Mouse (Mus musculus): Measurements from ENCODE around the gene Hecw2. TPM values are rescaled to one million over a fixed set of nuclear protein-coding genes. Genes with fewer than 3 reads are reported as not detected.
A peak's percentile ranks its signal among the peaks of the same experiment; 100 is the strongest.

The Hecw2 gene
- total RNA-seq, 4 experiments from 2014 or later: 10.3 to 12.5 (median 11.9) TPM

GRCm38 (mm10) chr1:54118342-54118973 lies 76.5 kb downstream of the Hecw2 start:
- DNase-seq (ENCODE audit: low spot score): no peak

DNA sequence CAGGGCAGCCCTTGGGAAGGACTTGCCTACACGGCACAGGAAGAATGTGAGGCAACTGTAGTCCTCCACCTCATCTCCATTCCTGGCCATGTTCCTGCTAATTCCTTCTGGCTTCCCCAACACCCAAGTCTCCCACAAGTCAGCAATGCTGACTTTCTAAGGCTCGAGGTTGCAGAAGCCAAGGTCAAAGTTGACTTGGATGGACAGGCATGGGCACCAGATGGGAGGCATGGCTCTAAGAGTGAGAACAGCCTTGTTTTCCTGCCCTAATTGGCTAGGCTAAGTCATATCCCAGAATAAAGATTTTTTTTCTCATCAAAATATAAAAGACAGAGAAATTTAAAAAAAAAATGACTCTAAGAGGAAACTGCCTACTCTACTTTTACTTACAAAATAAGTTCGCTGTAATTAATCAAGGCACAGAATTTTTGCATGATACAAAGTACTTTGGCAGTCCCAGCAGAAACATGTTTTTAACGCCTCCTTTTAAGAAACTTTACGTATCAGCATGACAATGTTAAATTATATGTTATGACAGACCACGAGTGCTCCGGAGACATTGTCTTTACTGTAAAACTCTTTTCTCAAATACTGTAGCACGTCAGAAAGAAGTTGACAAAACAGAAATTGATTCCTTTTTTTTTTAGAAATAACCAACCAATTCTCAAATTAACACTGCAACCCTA lies 83.9 kb downstream of the Hecw2 start:
- DNase-seq (ENCODE audit: low spot score): peak; percentile 33

DNA sequence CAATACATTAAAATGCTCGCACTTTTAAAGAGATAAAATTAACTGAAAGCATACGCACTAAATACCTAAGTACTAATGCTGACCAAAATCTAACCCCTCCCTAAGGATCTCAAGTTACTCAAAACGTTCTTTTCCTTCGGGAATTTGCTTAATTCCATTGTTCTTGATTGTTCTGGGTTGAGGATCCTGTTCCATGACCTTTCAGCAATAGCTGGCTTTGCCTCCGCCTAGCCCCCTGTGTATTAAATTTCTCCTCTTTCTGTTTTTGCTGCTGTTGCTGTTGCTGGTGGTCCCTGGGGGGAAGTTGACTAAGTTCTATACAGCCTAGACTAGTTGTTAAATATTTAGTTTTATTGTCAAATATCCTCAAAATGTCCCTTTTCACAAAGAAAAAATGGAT lies 85.7 kb downstream of the Hecw2 start:
- DNase-seq (ENCODE audit: low spot score): no peak

DNA sequence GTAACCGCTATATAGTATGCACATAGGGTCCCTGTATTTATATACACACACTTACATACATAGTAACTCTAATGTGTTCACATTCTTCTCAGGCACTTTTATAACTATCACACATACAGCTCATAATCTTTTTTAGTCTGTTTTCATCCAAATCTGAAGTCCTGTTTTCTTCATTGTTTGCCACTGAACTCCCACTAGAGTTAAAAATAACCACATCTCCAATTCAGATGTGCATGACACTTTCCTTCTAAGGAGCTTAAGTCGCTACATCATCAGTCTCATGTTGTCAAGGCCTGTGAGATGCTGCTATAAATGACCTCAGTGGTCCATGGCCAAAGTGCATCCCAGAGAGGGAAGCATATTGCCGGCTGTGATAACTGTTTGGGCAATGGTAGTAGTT lies 88.2 kb downstream of the Hecw2 start:
- no peak for DNase-seq (ENCODE audit: low spot score)

DNA sequence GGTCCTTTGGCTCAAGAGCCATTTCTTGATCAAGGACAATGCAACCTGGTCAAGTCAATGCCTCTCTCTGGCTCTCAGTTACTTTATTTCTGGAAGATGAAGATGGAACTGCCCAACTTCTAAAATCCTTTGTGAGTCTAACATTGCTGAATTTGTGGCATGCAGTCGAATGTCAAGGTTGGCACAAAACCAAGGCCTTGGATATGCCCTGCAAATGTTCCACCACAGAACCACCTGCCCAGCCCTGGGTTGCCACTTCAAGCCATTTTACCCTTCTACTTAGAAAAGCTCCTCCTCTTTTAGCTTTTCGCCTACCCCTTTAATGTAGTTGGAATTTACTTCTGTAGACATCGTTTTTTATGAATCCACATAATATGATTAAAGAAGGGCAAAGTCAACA lies 115.3 kb downstream of the Hecw2 start:
- DNase-seq (ENCODE audit: low spot score): no peak

- peak; percentile 19 for DNase-seq (ENCODE audit: low spot score)
These were observed 120.5 kb downstream of the Hecw2 start for GRCm38 (mm10) chr1:54074456-54074855.

GRCm38 (mm10) chr1:54070121-54070520 lies 124.8 kb downstream of the Hecw2 start:
- no peak for DNase-seq (ENCODE audit: low spot score)

DNA sequence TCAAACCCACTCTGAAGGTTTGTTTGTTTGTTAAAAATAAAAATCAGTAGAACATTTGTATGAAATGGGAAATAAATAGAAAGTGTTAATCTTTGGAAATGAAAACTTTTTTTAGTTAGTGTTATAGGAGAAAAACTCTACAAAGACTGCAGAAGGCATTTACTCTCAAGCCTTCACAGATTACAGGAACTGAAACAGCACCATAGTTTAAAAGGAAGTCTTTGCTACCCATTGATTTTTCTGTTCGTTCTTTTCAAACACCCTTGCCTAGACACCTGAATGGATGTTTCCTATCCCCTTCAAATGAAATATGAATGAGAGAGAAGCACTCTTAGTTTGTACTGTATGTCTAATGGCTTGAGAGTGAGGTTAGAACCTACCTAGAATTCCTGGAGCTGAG lies 126.7 kb downstream of the Hecw2 start:
- DNase-seq (ENCODE audit: low spot score): no peak

- no peak for DNase-seq (ENCODE audit: low spot score)
These were observed 129.5 kb downstream of the Hecw2 start for GRCm38 (mm10) chr1:54065434-54065833.

DNA sequence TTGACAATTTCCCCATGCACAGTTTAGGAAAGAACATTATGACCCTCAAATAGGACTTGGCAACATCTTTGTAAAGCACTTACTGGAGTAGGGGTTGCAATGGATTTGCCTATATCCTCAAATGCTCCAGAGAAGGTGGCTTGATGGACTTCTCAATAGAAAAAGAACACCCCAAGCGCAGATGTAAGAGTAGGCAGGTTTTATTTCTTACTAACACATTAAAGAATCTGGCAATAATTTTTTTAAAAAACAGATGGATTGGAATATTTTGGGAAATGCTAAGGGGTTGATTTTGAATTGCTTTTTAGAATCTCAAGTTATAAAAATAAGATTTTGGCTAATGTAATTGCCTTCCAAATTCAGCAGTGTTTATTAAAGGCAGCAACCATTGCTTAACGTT lies 133.9 kb downstream of the Hecw2 start:
- DNase-seq (ENCODE audit: low spot score): no peak

GRCm38 (mm10) chr1:54059731-54060130 lies 135.2 kb downstream of the Hecw2 start:
- no peak for DNase-seq (ENCODE audit: low spot score)

DNA sequence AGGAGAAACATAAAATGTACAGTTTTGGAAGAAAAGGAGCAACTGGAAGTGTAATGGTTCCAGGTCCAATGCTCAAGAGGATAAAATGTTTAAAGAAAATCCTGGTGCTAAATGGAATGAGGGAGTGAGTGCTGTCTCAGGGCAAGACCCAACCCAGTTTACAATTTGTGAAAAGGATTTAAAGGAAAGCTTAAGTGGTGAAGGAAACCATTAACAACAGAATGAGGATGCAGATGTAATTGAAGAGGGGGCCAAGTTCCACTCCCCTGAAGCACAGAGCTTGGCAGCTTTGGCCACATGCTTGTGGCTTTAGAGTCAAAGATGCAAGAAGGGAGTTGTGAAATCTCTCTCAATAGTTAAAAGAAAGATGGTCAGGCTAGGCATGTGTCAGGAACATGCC lies 142.2 kb downstream of the Hecw2 start:
- DNase-seq (ENCODE audit: low spot score): no peak

- DNase-seq (ENCODE audit: low spot score): peak; percentile 61
These were observed 148.0 kb downstream of the Hecw2 start for GRCm38 (mm10) chr1:54046923-54047322.

GRCm38 (mm10) chr1:54039062-54039461 lies 155.9 kb downstream of the Hecw2 start:
- DNase-seq (ENCODE audit: low spot score): peak; percentile 51

GRCm38 (mm10) chr1:54017686-54018085 lies 177.3 kb downstream of the Hecw2 start:
- DNase-seq (ENCODE audit: low spot score): no peak

GRCm38 (mm10) chr1:54015739-54016138 lies 179.2 kb downstream of the Hecw2 start:
- DNase-seq (ENCODE audit: low spot score): peak; percentile 35

DNA sequence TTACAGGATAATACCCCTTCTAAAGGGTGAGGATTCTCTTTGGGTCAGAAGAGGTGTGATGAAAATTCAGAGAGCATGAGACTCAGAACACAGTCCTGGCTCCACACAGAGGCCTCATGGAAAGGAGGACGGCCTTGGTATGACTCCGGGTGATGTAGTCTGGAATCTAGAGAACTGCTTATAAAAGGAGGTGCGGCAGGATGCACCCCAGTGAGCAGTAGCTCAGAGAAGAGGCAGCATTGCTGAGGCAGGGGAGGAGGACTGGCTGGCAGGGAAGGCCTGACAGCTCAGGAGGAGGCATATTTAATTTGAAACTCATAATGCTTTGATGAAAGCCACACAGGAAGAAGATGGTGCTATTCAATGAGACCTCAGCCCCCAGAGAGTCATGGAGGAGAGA lies 182.6 kb downstream of the Hecw2 start:
- DNase-seq (ENCODE audit: low spot score): no peak

DNA sequence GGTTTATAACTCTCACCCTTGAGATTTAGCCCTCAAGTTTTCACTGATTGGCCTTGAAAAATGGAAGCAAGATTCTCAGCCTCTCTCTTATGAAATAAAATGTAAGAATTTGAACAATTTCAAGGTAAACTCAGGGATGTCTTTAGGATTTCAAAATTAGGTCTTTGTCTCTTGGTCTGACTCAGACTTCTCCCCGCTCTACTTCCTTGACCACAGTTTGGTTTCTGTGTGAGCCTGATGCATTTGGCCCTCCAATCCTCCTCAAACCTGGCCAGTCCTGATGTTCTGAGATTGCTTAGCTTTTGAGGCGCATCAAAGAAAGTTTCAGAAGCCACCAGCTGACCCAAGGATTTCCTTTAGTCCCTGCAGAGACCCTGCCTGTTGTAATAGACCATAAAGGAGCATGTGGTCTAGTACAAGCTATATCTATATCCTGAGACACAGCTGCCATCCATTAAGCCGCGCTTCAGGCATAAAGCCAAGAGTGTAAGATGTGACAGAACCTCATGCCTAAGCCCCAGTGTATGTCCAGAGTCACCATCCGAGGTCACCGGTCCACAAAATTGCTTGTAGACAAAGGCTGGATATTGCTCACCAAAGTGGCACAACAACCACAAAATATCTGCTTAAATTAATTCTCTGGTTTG lies 185.4 kb downstream of the Hecw2 start:
- no peak for DNase-seq (ENCODE audit: low spot score)

DNA sequence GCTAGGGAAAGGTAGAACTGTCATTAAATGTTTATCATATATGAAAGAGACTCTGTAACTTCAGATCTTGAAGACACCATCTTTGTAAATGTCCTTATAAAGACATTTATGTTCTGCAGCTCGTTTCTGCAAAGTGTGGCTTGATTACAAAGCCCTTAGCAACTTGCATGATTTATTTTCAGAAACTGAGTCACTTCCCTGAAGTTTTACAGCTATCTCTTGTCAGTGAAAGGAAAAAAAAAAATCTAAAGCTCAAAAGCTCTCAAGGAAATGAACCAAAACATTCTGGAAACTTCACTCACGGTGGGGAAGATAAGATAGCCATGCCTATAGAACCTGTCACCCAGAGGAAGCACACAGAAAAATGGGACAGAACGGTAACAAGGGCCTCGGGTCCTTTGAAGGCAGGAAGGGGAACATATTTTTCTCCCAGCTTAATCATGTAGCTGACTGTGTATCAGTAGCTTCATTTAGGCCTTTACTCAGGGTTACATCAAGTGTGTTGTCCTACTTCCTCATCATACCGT lies 189.0 kb downstream of the Hecw2 start:
- DNase-seq (ENCODE audit: low spot score): no peak

GRCm38 (mm10) chr1:54003288-54003687 lies 191.7 kb downstream of the Hecw2 start:
- peak; percentile 36 for DNase-seq (ENCODE audit: low spot score)

- no peak for DNase-seq (ENCODE audit: low spot score)
These were observed 192.9 kb downstream of the Hecw2 start for GRCm38 (mm10) chr1:54002077-54002476.

DNA sequence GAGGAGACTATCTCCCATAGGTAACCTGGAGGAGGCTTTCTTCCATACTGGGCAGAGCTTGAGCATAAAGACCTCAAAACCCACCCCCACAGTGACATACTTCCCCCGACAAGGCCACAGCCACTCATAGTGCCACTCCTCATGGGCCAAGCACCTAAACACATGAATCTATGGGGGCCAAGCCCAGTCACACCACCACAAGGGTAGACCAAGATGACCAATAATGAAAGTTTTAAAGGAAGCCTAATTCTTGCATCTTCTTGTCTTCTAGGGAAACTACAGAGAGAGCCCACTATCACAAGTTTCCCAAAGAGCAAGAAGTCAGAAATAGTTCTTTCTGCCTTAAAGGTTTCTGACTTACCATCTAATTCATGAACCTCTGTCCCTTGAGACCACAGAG lies 197.7 kb downstream of the Hecw2 start:
- DNase-seq (ENCODE audit: low spot score): no peak
